In the genomic region with DNA sequence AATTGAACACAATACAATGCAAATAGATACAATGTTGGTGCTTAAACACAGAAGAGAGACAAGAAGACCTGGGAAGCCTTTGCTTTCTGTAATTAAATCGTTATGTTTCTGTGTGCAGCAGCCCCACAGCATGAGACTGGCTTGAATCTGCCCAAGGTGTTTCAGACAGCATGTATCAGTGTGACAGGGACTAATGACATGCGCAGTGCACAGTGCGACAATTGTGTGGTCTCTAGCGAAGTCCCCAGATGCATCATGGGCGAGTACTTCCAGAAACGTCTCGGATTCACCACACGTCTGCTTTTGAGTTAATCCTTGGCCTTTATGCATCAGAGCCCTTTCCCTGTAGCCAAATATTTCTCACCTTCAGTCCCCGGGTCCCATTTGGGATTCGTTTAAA, we compare ENCODE assay signal across 17 mouse cellular contexts.
"Had no signal": no experiment of that assay in that cellular context is flagged by ENCODE, and none has a peak within 500 bp of the region (broad histone marks: within the 10 kb centered on the region; RNA-seq: fewer than 3 reads in every experiment).

No protein-coding gene starts in this region.

- H3K4me3 ChIP-seq: liver, embryonic 13.5 days; neural tube, embryonic 12.5 days; neural tube, embryonic 15.5 days had no signal

- H3K36me3 ChIP-seq: liver, embryonic 13.5 days; neural tube, embryonic 12.5 days; neural tube, embryonic 15.5 days had no signal

- H3K4me1 ChIP-seq: liver, embryonic 13.5 days had no signal

- H3K9ac ChIP-seq: liver, embryonic 13.5 days; neural tube, embryonic 12.5 days; neural tube, embryonic 15.5 days had no signal

- H3K27ac ChIP-seq: liver, embryonic 13.5 days; neural tube, embryonic 15.5 days; stomach, postnatal 0 days had no signal

- H3K4me2 ChIP-seq: liver, embryonic 13.5 days; neural tube, embryonic 12.5 days; neural tube, embryonic 15.5 days had no signal

- DNase-seq: kidney, adult 18-20 months; kidney, adult 9 months; kidney, postnatal 14 days; kidney, postnatal 4 days; liver, embryonic 13.5 days; lung, adult 2 months; lung, postnatal 14 days; lung, postnatal 4 days; right cerebral cortex, adult 18-20 months; right cerebral cortex, postnatal 14 days; right cerebral cortex, postnatal 4 days; thymus, adult 2 months; thymus, postnatal 14 days; thymus, postnatal 4 days had no signal

- H3K9me3 ChIP-seq: liver, embryonic 13.5 days; neural tube, embryonic 12.5 days; neural tube, embryonic 15.5 days had no signal

- H3K27me3 ChIP-seq: liver, embryonic 13.5 days; neural tube, embryonic 12.5 days; neural tube, embryonic 15.5 days had no signal
